Mouse (Mus musculus) testis, adult 2 months (tissue): ENCODE measurements around the gene Il21r.

ENCODE experiments used
- CTCF ChIP-seq: fragments of 200-500 bp; IDR thresholded peaks from 2 replicates; pipeline ENCODE4 v1.5.1; 2012; ENCODE audit warnings: low read depth, mild to moderate bottlenecking, inconsistent platforms, low read length, moderate library complexity; ENCODE audit not compliant: control insufficient read depth, insufficient read depth, insufficient replicate concordance
- POLR2A ChIP-seq: fragments of 200-500 bp; IDR thresholded peaks from 2 replicates; pipeline ENCODE4 v1.6.1; 2012; ENCODE audit warnings: low read depth, mild to moderate bottlenecking, inconsistent platforms, low read length, moderate library complexity; ENCODE audit not compliant: control insufficient read depth

DNA sequence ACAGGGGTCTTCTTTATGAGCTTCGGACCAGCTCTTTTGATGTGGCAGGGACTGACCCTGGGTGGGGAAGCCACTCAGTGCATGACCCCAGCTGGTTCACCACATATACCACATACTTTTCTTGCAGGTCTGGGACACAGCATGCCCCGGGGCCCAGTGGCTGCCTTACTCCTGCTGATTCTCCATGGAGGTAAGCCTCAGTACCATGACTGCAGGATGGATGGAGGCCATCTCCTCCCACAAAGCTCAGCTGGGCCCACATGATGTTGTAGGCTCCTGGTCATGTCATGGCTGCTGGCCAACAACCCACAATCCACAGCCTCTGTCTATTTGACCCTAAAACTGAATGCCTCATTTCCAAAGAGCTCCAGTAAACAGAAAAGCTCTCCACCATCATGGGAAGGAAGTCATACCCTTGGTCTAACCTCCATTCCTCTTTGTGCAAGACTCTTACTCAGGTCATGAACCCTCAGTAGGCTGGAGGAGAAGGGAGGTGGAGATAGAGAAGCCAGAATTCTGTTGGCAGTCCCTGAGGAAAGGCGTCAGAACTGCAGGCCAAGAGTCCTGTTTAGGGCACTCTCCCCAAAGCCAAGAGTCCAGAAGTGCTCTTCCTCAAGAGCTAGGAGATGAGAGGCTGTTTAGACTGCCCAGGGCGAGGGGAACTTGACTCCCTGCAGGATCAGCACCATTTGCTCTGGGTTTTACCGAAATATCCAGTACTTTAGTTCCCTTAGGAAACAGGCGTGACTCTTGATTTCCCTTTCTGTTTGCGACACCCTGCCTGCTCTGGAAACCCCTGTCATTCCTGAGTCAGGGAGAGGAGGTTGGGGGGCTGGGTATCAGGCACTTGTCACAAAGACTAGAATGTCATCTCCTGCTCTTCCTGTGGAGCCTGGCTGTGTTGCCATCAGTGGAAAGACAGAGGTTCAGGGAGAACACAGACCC, 19.8 kb downstream of the Il21r start:
- TF ChIP-seq CTCF (no peak), POLR2A (no peak)
